Mouse (Mus musculus) central nervous system, embryonic 18 days (tissue): ENCODE results near the gene Rps26. TPM values are rescaled to one million over a fixed set of nuclear protein-coding genes. Genes with fewer than 3 reads are reported as not detected.

Experiments used
- polyA plus RNA-seq: library from polyadenylated mRNA; depleted of rRNA; stranded (reverse); fragments of >200 nt; gene quantifications from 2 replicates; pipeline ENCODE4 v1.2.3, GENCODE M21; 2012; rRNA removed

Gene Rps26
- 964 and 983 TPM in 2 replicates for polyA plus RNA-seq

GRCm38 (mm10) chr10:128626311-128627310, at the start of gene Rps26:
Rps26 (minus strand) TSS chr10:128626747.

GRCm38 (mm10) chr10:128673763-128674468, 47.4 kb upstream of the Rps26 start, which contains the start of gene Suox:
Suox (minus strand) TSS chr10:128674073.

GRCm38 (mm10) chr10:128645111-128646011, 18.8 kb upstream of the Rps26 start, which contains the start of gene Ikzf4:
Ikzf4 (minus strand) TSS chr10:128645991.

GRCm38 (mm10) chr10:128589464-128590192, 36.9 kb downstream of the Rps26 start, which contains the start of gene Erbb3:
Erbb3 (minus strand) TSS chr10:128589652.

Other genes with a start within 250 kb of the Rps26 start
- gene Ankrd52, start 249.6 kb downstream of the Rps26 start, polyA plus RNA-seq, result 41.2 and 46.4 TPM in 2 replicates
- gene Slc39a5, start 225.5 kb downstream of the Rps26 start, polyA plus RNA-seq, result 0.53 and 0.54 TPM in 2 replicates
- 95.9 and 102 TPM in 2 replicates for gene Nabp2, start 215.3 kb downstream of the Rps26 start, polyA plus RNA-seq
- 84.4 and 89.6 TPM in 2 replicates for gene Rnf41, start 215.1 kb downstream of the Rps26 start, polyA plus RNA-seq
- 299 and 327 TPM in 2 replicates for gene Smarcc2, start 167.5 kb downstream of the Rps26 start, polyA plus RNA-seq
- gene Myl6, start 132.6 kb downstream of the Rps26 start, polyA plus RNA-seq, result 1,229 and 1,412 TPM in 2 replicates
- 50.3 and 54.8 TPM in 2 replicates for gene Myl6b, start 128.1 kb downstream of the Rps26 start, polyA plus RNA-seq
- gene Esyt1, start 100.9 kb downstream of the Rps26 start, polyA plus RNA-seq, result 12.2 and 13.9 TPM in 2 replicates
- gene Zc3h10, start 79.0 kb downstream of the Rps26 start, polyA plus RNA-seq, result 16.5 and 17.2 TPM in 2 replicates
- gene Rpl41, start 77.4 kb downstream of the Rps26 start, polyA plus RNA-seq, result 2,248 and 2,668 TPM in 2 replicates
- 131 and 136 TPM in 2 replicates for gene Pa2g4, start 60.8 kb downstream of the Rps26 start, polyA plus RNA-seq
- gene Erbb3, start 37.1 kb downstream of the Rps26 start, polyA plus RNA-seq, result 1.5 and 1.7 TPM in 2 replicates
- gene Ikzf4, start 19.2 kb upstream of the Rps26 start, polyA plus RNA-seq, result 18.4 and 21.2 TPM in 2 replicates
- 11.0 and 11.9 TPM in 2 replicates for gene Suox, start 47.3 kb upstream of the Rps26 start, polyA plus RNA-seq
- gene Rab5b, start 69.5 kb upstream of the Rps26 start, polyA plus RNA-seq, result 116 and 119 TPM in 2 replicates
- gene Pmel, start 77.4 kb upstream of the Rps26 start, polyA plus RNA-seq, result 0.27 and 0.47 TPM in 2 replicates
- 15.9 and 18.7 TPM in 2 replicates for gene Cdk2, start 78.3 kb upstream of the Rps26 start, polyA plus RNA-seq
- 12.3 and 12.4 TPM in 2 replicates for gene Dgka, start 118.1 kb upstream of the Rps26 start, polyA plus RNA-seq
- gene Pym1, start 121.1 kb upstream of the Rps26 start, polyA plus RNA-seq, result 61.2 and 63.3 TPM in 2 replicates
- gene Mmp19, start 164.2 kb upstream of the Rps26 start, polyA plus RNA-seq, result 0.57 and 2.0 TPM in 2 replicates
- 21.0 and 21.6 TPM in 2 replicates for gene Dnajc14, start 177.3 kb upstream of the Rps26 start, polyA plus RNA-seq
- 19.9 TPM in 2 replicates for gene Tmem198b, start 177.6 kb upstream of the Rps26 start, polyA plus RNA-seq
- 93.1 and 94.4 TPM in 2 replicates for gene Sarnp, start 190.6 kb upstream of the Rps26 start, polyA plus RNA-seq
- 15.6 and 17.2 TPM in 2 replicates for gene Ormdl2, start 194.9 kb upstream of the Rps26 start, polyA plus RNA-seq